Mouse (Mus musculus) cerebellum, postnatal 14 days (tissue): Measurements from ENCODE around the gene Shroom3.

Experiments
- DNase-seq, 2 experiments: peaks; one replicate each; pipeline ENCODE4 v3.0.0; 2021; ENCODE audit warnings: mixed read lengths in 2 of 2

Shroom3 gene

DNA sequence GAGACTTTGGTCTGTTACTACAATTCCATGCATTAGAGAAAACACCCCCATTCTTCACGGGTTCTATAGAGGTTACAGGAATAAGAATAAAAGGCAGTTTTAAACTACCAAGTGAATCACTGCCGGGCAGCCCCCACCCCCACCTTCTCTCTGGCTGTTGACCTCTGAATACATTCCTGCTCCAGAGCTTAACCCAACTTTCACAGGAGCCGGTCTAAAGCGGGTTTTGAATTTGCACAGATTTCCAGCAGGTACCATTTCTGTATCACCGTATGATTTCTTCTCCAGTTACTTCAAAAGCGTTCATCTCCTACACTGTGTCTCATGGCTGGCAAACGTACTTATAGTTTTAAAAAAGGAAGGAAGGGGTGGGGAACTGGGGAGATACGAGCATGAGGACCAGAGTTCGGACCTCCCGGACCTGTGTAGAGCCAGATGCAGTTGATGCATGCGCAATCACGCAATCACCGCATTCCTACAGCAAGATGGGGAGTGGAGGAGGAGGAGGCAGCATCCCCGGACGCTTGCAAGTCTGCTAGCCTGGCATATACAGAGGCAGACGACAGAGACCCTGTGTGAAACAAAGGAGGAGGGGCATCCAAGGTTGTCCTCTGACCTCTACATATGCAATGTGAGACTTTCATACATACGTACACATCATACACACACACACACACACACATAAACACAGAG, 15.7 kb downstream of the Shroom3 start:
- no peak for DNase-seq

DNA sequence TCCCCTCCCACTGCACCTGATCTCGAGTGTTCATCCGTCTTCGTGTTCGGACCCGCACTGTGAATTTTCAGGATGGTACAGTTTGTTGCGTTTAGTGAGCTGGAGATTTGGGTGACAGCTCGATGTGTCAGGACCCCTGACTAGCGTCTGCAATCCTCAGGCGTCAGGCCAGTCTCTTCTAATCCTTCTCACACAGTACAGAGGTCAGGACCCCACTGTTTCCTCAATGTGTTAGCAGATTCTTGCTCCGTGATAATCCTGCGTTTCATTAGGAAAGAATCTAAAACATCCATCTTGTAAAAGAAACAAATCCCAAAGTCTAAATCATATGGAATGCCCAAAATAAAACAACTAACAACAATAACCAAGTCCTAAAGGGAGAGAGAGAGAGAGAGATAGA, 18.5 kb downstream of the Shroom3 start:
- DNase-seq, result no peak

GRCm38 (mm10) chr5:92703671-92704070, 20.4 kb downstream of the Shroom3 start:
- DNase-seq, result peak; percentile 39 to 53

DNA sequence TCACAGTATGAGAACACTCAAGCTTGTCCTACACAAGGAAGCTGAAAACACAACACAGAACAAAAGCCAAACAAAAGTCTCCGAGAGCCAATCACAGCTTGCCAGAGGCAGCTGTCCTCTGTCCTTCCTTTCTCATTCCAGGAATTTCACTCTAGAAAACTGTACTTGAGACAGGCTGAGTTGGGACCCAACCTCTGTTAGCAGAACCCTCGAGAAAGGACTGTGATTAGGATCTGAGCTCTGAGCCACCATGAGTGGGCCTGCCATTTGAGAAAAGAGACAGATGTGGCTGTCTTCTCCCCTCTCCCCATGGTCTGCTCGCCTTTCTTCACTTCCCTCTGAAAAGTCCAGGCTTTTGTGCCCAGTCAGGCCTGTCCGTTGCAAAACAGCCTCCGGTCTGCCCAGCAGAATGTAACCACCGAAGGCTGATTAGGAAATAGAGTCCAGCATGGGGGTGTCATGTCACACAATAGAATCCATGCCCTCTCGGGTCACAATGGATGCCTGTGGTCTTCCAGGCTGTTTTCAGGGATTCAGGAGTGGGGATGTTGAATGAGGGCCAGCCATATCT, 24.8 kb downstream of the Shroom3 start:
- DNase-seq, result no peak

GRCm38 (mm10) chr5:92710779-92711178, 27.5 kb downstream of the Shroom3 start:
- no peak for DNase-seq

DNA sequence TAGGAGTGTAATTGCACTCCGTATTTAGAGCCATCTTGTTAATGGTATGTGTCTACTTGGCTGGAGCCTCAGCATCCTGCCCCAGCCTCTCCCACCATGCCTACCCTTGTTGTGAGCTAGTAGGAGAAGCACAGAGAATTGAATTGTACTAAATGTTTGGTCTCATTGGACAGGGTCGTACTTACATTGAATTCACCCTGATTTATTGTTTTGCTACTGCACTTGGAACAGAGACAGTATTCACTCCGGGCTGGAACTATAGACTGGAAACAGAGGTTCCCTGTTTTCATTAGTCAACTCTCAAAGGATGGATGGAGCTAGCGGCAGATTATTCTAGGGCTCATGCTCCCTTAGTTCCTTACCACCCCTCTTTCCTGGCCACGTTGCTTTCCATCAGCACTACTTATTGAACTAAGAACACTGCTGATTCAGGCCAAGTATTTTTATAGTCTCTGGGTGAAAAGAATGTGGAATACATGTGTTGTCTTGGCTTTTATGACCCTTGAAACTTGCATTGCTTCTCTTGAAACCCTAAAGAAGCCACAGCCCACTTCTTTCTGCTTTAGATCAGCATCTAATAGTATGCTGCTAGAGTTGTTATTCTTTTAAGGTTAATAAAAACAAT, 28.5 kb downstream of the Shroom3 start:
- DNase-seq, result no peak

- no peak for DNase-seq
Observed at GRCm38 (mm10) chr5:92712621-92713395, 29.6 kb downstream of the Shroom3 start.

DNA sequence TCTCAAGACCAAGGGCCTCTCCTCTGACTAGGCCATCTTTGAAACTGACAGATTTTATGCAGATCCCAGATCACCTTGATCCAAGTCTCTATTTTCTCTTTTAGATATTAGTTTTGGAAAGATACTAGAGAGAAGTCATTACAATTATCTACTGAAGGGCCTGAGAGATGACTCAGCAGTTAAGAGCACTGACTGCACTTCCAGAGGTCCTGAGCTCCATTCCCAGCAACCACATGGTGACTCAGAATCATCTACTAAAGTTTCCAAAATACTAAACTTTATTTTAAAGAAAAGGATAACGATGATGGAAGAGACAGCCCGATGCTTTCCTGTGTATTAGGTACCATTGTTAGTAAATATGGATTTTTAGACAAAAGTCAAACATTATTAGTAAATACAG, 31.7 kb downstream of the Shroom3 start:
- DNase-seq, result no peak

DNA sequence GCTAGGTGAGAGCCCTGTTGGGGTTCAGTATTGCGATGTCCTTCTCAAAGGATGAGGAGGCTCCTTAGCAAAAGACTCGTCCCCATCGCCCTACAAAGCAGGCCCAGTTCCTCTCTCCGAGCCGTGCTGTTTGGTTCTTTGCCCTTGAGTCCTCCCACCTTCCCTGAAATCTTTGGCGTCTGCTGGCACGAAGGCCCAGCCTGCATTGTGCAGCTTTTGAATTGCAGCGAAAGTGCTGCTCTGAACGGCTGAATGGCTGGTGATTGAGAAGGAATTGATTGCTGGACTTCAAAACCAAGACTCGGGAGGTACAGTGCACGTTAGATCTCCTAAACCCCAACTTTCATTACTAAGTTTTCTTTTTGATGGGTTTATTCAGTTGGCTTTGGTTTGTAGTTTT, 32.1 kb downstream of the Shroom3 start:
- no peak for DNase-seq

GRCm38 (mm10) chr5:92715890-92716289, 32.7 kb downstream of the Shroom3 start:
- no peak for DNase-seq

GRCm38 (mm10) chr5:92717666-92718360, 34.6 kb downstream of the Shroom3 start:
- DNase-seq, result no peak

GRCm38 (mm10) chr5:92718856-92719255, 35.6 kb downstream of the Shroom3 start:
- no peak for DNase-seq

DNA sequence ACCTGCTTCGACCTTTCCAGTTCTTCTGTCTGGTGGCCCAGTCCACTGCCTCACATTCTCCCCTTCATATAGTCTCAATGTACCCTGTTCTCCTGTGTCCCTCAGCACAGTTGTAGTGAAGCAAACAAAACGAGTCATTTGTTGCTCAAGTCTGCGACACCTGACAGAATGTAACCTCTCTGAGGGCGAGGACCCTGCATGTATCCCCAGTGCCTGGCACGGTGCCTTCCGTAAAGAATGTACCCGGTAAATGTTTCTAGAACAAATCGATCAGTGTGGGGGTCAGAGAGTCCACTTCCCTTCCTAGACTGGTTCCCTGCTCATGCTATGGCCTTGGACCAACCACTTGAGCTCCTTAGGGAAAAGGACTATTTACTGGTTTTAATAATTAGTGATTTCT, 38.4 kb downstream of the Shroom3 start:
- no peak for DNase-seq

GRCm38 (mm10) chr5:92725935-92726334, 42.7 kb downstream of the Shroom3 start:
- peak; percentile 71 to 84 for DNase-seq

- peak; percentile 67 to 72 for DNase-seq
Observed at GRCm38 (mm10) chr5:92728252-92728828, 45.1 kb downstream of the Shroom3 start.

- DNase-seq, result no peak
Observed at GRCm38 (mm10) chr5:92729221-92729620, 46.0 kb downstream of the Shroom3 start.

DNA sequence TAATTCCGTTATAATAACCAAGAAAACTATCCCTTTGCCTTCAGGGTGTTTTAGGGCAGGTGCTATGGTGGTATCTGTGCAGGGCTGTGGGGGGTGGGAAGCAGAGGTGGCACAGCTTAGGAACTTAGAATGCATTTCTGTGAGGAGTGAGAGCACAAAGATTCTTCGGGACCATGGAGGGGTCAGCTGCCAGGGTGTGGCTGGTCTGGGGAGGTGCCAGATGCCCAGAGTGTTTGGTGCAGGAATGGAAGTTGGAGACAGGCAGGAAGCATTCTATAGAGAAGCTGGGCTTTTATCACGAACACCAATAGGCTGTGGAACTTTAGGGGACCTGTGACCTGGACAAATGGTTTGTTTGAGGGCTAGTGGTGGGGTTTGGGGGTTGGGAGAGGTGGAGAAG, 58.6 kb downstream of the Shroom3 start:
- DNase-seq, result no peak

DNA sequence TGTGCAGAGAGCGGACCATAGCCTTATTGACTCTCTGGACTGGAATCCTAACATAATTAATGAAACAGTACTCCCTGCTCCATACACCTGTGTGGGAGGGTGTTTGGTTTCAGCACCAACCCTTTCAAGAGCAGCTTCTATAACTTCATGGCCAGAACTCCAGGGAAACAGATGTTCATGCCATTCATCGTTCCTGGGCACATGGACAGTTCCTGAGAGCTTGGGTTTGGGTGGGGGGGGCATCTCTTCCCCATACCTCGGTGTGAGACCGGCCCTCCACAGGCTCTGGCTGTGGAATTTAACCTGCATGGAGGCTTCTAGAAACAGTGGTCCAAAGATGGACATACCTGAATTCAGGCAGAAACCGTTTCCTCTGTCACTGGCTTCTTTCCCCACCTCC, 59.5 kb downstream of the Shroom3 start:
- no peak for DNase-seq

- no peak for DNase-seq
Observed at GRCm38 (mm10) chr5:92745390-92746253, 62.4 kb downstream of the Shroom3 start.

GRCm38 (mm10) chr5:92751488-92751887, 68.3 kb downstream of the Shroom3 start:
- DNase-seq, result no peak

- DNase-seq, result no peak
Observed at GRCm38 (mm10) chr5:92755241-92755775, 72.1 kb downstream of the Shroom3 start.
